Mouse (Mus musculus): ENCODE data around the gene Dnajc16. TPM values are rescaled to one million over a fixed set of nuclear protein-coding genes. Genes with fewer than 3 reads are reported as not detected.

Gene Dnajc16
- total and polyA plus RNA-seq, 2 experiments from 2014 or later = 6.1 to 17.5 TPM

GRCm38 (mm10) chr4:141816776-141817655 is 26.3 kb upstream of the Dnajc16 start:
- no peak for TF ChIP-seq CTCF (IDR thresholded peaks at IDR 0.05; ENCODE audit: low read depth)
- Histone ChIP-seq H3K27me3 (ENCODE audit: insufficient read depth, low read length) (no peaks in the 10 kb centered on the region), H3K9ac (replicated peaks; ENCODE audit: low read length) (no peak overlapping the region), H3K9me3 (ENCODE audit: low read length) (no peaks in the 10 kb centered on the region), H3K27ac (no peak overlapping the region; the same call in 1 of the 2 replicates), H3K4me2 (ENCODE audit: low read depth, low read length) (no peak overlapping the region), H3K4me3 (ENCODE audit: low read length) (no peak overlapping the region), H3K36me3 (ENCODE audit: insufficient read depth, low read length) (peaks cover 35% of the 10 kb centered on the region), H3K4me1 (ENCODE audit: insufficient read depth, low read length) (no peaks in the 10 kb centered on the region)
- ATAC-seq (no peak), DNase-seq (ENCODE audit: low spot score) (peak; percentile 5)
- 51% methylated on average over 14 of the region's 14 CpGs for WGBS

DNA sequence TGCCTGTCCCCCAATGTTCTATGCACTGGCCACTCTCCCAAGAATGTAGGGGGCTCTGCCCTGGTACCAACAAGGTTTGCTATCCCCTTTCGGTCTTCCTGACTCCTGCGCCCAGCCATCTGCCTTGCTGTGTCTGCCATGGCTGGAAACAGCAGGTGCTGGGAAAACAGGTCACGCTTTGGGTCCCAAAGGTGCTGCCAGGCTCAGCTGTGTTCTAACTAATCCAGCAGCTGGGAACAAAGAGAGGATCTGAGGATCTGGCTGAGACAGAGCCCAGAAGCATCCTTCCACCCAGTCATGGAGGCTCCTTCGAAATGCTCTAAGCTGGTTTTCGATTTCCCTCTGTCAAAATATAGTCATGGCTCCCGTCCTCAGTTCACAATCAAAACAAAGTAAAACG is 25.5 kb upstream of the Dnajc16 start:
- DNase-seq (ENCODE audit: low spot score) (peak; percentile 25), ATAC-seq (peak; percentile 41)
- Histone ChIP-seq H3K4me3 (ENCODE audit: low read length) (no peak overlapping the region), H3K36me3 (ENCODE audit: insufficient read depth, low read length) (peaks cover 43% of the 10 kb centered on the region), H3K27me3 (ENCODE audit: insufficient read depth, low read length) (no peaks in the 10 kb centered on the region), H3K9me3 (ENCODE audit: low read length) (no peaks in the 10 kb centered on the region), H3K27ac (no peak overlapping the region), H3K4me2 (ENCODE audit: low read depth, low read length) (no peak overlapping the region), H3K9ac (replicated peaks; ENCODE audit: low read length) (no peak overlapping the region), H3K4me1 (ENCODE audit: insufficient read depth, low read length) (no peaks in the 10 kb centered on the region)
- WGBS = 65% methylated on average over 7 of the region's 7 CpGs
- TF ChIP-seq CTCF (IDR thresholded peaks at IDR 0.05; ENCODE audit: low read depth) = no peak

- no peaks in the 10 kb centered on the region for H3K9me3 ChIP-seq (ENCODE audit: low read length)
- H3K27me3 ChIP-seq (ENCODE audit: insufficient read depth, low read length) = no peaks in the 10 kb centered on the region
- H3K4me1 ChIP-seq (ENCODE audit: insufficient read depth, low read length) = no peaks in the 10 kb centered on the region
- WGBS = 92% methylated on average over 7 of the region's 7 CpGs
- no peak overlapping the region for H3K4me3 ChIP-seq (ENCODE audit: low read length)
- no peak for ATAC-seq
- H3K27ac ChIP-seq = no peak overlapping the region
- peaks cover 75% of the 10 kb centered on the region for H3K36me3 ChIP-seq (ENCODE audit: insufficient read depth, low read length)
- TF ChIP-seq CTCF (IDR thresholded peaks at IDR 0.05; ENCODE audit: low read depth) = no peak
- no peak overlapping the region for H3K4me2 ChIP-seq (ENCODE audit: low read depth, low read length)
- no peak overlapping the region for H3K9ac ChIP-seq (replicated peaks; ENCODE audit: low read length)
- no peak for DNase-seq (ENCODE audit: low spot score)
These were observed 20.6 kb upstream of the Dnajc16 start for GRCm38 (mm10) chr4:141811375-141811774.

GRCm38 (mm10) chr4:141810975-141811374 is 20.2 kb upstream of the Dnajc16 start:
- ATAC-seq = no peak
- no peak overlapping the region for H3K4me2 ChIP-seq (ENCODE audit: low read depth, low read length)
- no peak overlapping the region for H3K4me3 ChIP-seq (ENCODE audit: low read length)
- no peaks in the 10 kb centered on the region for H3K27me3 ChIP-seq (ENCODE audit: insufficient read depth, low read length)
- no peak overlapping the region for H3K9ac ChIP-seq (replicated peaks; ENCODE audit: low read length)
- no peak overlapping the region for H3K27ac ChIP-seq
- no peaks in the 10 kb centered on the region for H3K9me3 ChIP-seq (ENCODE audit: low read length)
- no peak for DNase-seq (ENCODE audit: low spot score)
- peaks cover 78% of the 10 kb centered on the region for H3K36me3 ChIP-seq (ENCODE audit: insufficient read depth, low read length)
- H3K4me1 ChIP-seq (ENCODE audit: insufficient read depth, low read length) = no peaks in the 10 kb centered on the region
- 98% methylated on average over 2 of the region's 2 CpGs for WGBS
- TF ChIP-seq CTCF (IDR thresholded peaks at IDR 0.05; ENCODE audit: low read depth) = no peak

GRCm38 (mm10) chr4:141809850-141810464 is 19.2 kb upstream of the Dnajc16 start:
- DNase-seq (ENCODE audit: low spot score) (peak; percentile 81), ATAC-seq (peak; percentile 68)
- Histone ChIP-seq H3K4me3 (ENCODE audit: low read length) (no peak overlapping the region), H3K27me3 (ENCODE audit: insufficient read depth, low read length) (no peaks in the 10 kb centered on the region), H3K27ac (no peak overlapping the region), H3K4me1 (ENCODE audit: insufficient read depth, low read length) (no peaks in the 10 kb centered on the region), H3K36me3 (ENCODE audit: insufficient read depth, low read length) (peaks cover 79% of the 10 kb centered on the region), H3K9me3 (ENCODE audit: low read length) (no peaks in the 10 kb centered on the region), H3K4me2 (ENCODE audit: low read depth, low read length) (no peak overlapping the region), H3K9ac (replicated peaks; ENCODE audit: low read length) (no peak overlapping the region)
- TF ChIP-seq CTCF (IDR thresholded peaks at IDR 0.05; ENCODE audit: low read depth) = peak; percentile 78
- 63% methylated on average over 8 of the region's 8 CpGs for WGBS

- no peaks in the 10 kb centered on the region for H3K27me3 ChIP-seq (ENCODE audit: insufficient read depth, low read length)
- 95% methylated on average over 8 of the region's 8 CpGs for WGBS
- H3K27ac ChIP-seq = no peak overlapping the region
- no peak overlapping the region for H3K9ac ChIP-seq (replicated peaks; ENCODE audit: low read length)
- peaks cover 56% of the 10 kb centered on the region for H3K36me3 ChIP-seq (ENCODE audit: insufficient read depth, low read length)
- no peak for TF ChIP-seq CTCF (IDR thresholded peaks at IDR 0.05; ENCODE audit: low read depth)
- H3K9me3 ChIP-seq (ENCODE audit: low read length) = no peaks in the 10 kb centered on the region
- H3K4me2 ChIP-seq (ENCODE audit: low read depth, low read length) = no peak overlapping the region
- ATAC-seq (no peak), DNase-seq (ENCODE audit: low spot score) (no peak)
- no peaks in the 10 kb centered on the region for H3K4me1 ChIP-seq (ENCODE audit: insufficient read depth, low read length)
- H3K4me3 ChIP-seq (ENCODE audit: low read length) = no peak overlapping the region
These were observed 15.2 kb upstream of the Dnajc16 start for GRCm38 (mm10) chr4:141805886-141806285.

GRCm38 (mm10) chr4:141804105-141804504 is 13.4 kb upstream of the Dnajc16 start:
- WGBS = 88% methylated on average over 4 of the region's 4 CpGs
- H3K36me3 ChIP-seq (ENCODE audit: insufficient read depth, low read length) = peaks cover 50% of the 10 kb centered on the region
- H3K27ac ChIP-seq = no peak overlapping the region
- H3K27me3 ChIP-seq (ENCODE audit: insufficient read depth, low read length) = no peaks in the 10 kb centered on the region
- ATAC-seq (no peak), DNase-seq (ENCODE audit: low spot score) (no peak)
- H3K9ac ChIP-seq (replicated peaks; ENCODE audit: low read length) = no peak overlapping the region
- no peaks in the 10 kb centered on the region for H3K4me1 ChIP-seq (ENCODE audit: insufficient read depth, low read length)
- no peak overlapping the region for H3K4me2 ChIP-seq (ENCODE audit: low read depth, low read length)
- no peak overlapping the region for H3K4me3 ChIP-seq (ENCODE audit: low read length)
- TF ChIP-seq CTCF (IDR thresholded peaks at IDR 0.05; ENCODE audit: low read depth) = no peak
- H3K9me3 ChIP-seq (ENCODE audit: low read length) = no peaks in the 10 kb centered on the region
